Mouse (Mus musculus): ENCODE results near the gene Clca4b. TPM values are rescaled to one million over a fixed set of nuclear protein-coding genes. Genes with fewer than 3 reads are reported as not detected.
"Not testable (repeated sequence)": the region's sequence is repeated elsewhere in the genome, so short reads cannot be mapped to it uniquely, and the experiment has no call there.

Gene Clca4b
- polyA plus RNA-seq, 1 experiment from 2014 or later = not detected

DNA sequence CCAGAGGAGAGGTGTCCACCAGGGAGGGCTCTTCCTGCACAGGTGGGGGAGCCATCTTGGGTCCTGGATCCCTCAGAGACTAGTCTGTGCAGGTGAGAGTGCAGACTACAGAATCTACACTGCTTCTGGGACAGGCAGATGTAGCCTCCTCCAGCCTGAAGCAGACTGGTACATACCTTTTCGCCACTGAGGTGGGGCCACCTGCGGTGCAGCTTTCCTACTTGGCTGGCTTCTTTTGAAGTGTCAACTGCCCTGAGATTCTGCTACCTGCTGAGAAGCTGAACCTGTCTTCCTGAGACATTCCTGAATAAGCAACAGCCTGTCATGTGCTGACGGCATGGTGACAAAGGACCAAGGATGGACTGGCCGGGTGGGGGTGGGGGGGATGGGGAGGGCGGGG, 15.0 kb upstream of the Clca4b start:
- H3K4me1 ChIP-seq (ENCODE audit: control insufficient read depth, insufficient read depth, low read length); ATAC-seq; H3K9ac ChIP-seq (ENCODE audit: low read length); H3K27me3 ChIP-seq (replicated peaks; ENCODE audit: control insufficient read depth, insufficient read depth, low read length); H3K9me3 ChIP-seq (replicated peaks; ENCODE audit: control insufficient read depth, low read length); H3K27ac ChIP-seq (ENCODE audit: low read depth, low read length); H3K36me3 ChIP-seq (ENCODE audit: control insufficient read depth, insufficient read depth, low read length); DNase-seq (ENCODE audit: low spot score); H3K4me3 ChIP-seq (ENCODE audit: low read depth, low read length); H3K4me2 ChIP-seq (ENCODE audit: low read length): not testable (repeated sequence)
- WGBS = 8% methylated on average over 5 of the region's 5 CpGs

- not testable (repeated sequence) for H3K27ac ChIP-seq (ENCODE audit: low read depth, low read length); H3K9ac ChIP-seq (ENCODE audit: low read length); H3K4me3 ChIP-seq (ENCODE audit: low read depth, low read length); H3K4me1 ChIP-seq (ENCODE audit: control insufficient read depth, insufficient read depth, low read length); ATAC-seq; DNase-seq (ENCODE audit: low spot score); H3K27me3 ChIP-seq (replicated peaks; ENCODE audit: control insufficient read depth, insufficient read depth, low read length); H3K36me3 ChIP-seq (ENCODE audit: control insufficient read depth, insufficient read depth, low read length); H3K9me3 ChIP-seq (replicated peaks; ENCODE audit: control insufficient read depth, low read length); H3K4me2 ChIP-seq (ENCODE audit: low read length)
These were observed 1.3 kb upstream of the Clca4b start for GRCm38 (mm10) chr3:144933625-144934024.

- no peaks in the 10 kb centered on the region for H3K27me3 ChIP-seq (replicated peaks; ENCODE audit: control insufficient read depth, insufficient read depth, low read length)
- ATAC-seq (no peak), DNase-seq (ENCODE audit: low spot score) (no peak)
- H3K9ac ChIP-seq (ENCODE audit: low read length) = no peak overlapping the region
- H3K4me2 ChIP-seq (ENCODE audit: low read length) = no peak overlapping the region
- H3K27ac ChIP-seq (ENCODE audit: low read depth, low read length) = no peak overlapping the region
- WGBS = 100% methylated on average over 1 of the region's 1 CpGs
- H3K4me3 ChIP-seq (ENCODE audit: low read depth, low read length) = no peak overlapping the region
- no peaks in the 10 kb centered on the region for H3K4me1 ChIP-seq (ENCODE audit: control insufficient read depth, insufficient read depth, low read length)
- no peaks in the 10 kb centered on the region for H3K9me3 ChIP-seq (replicated peaks; ENCODE audit: control insufficient read depth, low read length)
- no peaks in the 10 kb centered on the region for H3K36me3 ChIP-seq (ENCODE audit: control insufficient read depth, insufficient read depth, low read length)
These were observed 722 bp upstream of the Clca4b start for GRCm38 (mm10) chr3:144933011-144933491.

GRCm38 (mm10) chr3:144914014-144914413, 18.3 kb downstream of the Clca4b start:
- H3K4me2 ChIP-seq (ENCODE audit: low read length) = no peak overlapping the region
- H3K9me3 ChIP-seq (replicated peaks; ENCODE audit: control insufficient read depth, low read length) = no peaks in the 10 kb centered on the region
- ATAC-seq = no peak
- H3K36me3 ChIP-seq (ENCODE audit: control insufficient read depth, insufficient read depth, low read length) = no peaks in the 10 kb centered on the region
- H3K4me1 ChIP-seq (ENCODE audit: control insufficient read depth, insufficient read depth, low read length) = no peaks in the 10 kb centered on the region
- DNase-seq (ENCODE audit: low spot score) = no peak
- no peaks in the 10 kb centered on the region for H3K27me3 ChIP-seq (replicated peaks; ENCODE audit: control insufficient read depth, insufficient read depth, low read length)
- no peak overlapping the region for H3K27ac ChIP-seq (ENCODE audit: low read depth, low read length)
- 98% methylated on average over 2 of the region's 2 CpGs for WGBS
- no peak overlapping the region for H3K4me3 ChIP-seq (ENCODE audit: low read depth, low read length)
- H3K9ac ChIP-seq (ENCODE audit: low read length) = no peak overlapping the region

- Histone ChIP-seq H3K9me3 (replicated peaks; ENCODE audit: control insufficient read depth, low read length) (no peaks in the 10 kb centered on the region), H3K27me3 (replicated peaks; ENCODE audit: control insufficient read depth, insufficient read depth, low read length) (no peaks in the 10 kb centered on the region), H3K4me2 (ENCODE audit: low read length) (no peak overlapping the region), H3K4me1 (ENCODE audit: control insufficient read depth, insufficient read depth, low read length) (no peaks in the 10 kb centered on the region), H3K27ac (ENCODE audit: low read depth, low read length) (no peak overlapping the region), H3K9ac (ENCODE audit: low read length) (no peak overlapping the region), H3K36me3 (ENCODE audit: control insufficient read depth, insufficient read depth, low read length) (no peaks in the 10 kb centered on the region), H3K4me3 (ENCODE audit: low read depth, low read length) (no peak overlapping the region)
- DNase-seq (ENCODE audit: low spot score) = no peak
- no peak for ATAC-seq
- WGBS = 90% methylated on average over 2 of the region's 2 CpGs
These were observed 35.2 kb downstream of the Clca4b start for GRCm38 (mm10) chr3:144897042-144897678.

GRCm38 (mm10) chr3:144890246-144890758, 42.0 kb downstream of the Clca4b start:
- DNase-seq (ENCODE audit: low spot score) (no peak), ATAC-seq (no peak)
- Histone ChIP-seq H3K4me2 (ENCODE audit: low read length) (no peak overlapping the region), H3K9me3 (replicated peaks; ENCODE audit: control insufficient read depth, low read length) (no peaks in the 10 kb centered on the region), H3K9ac (ENCODE audit: low read length) (no peak overlapping the region), H3K4me3 (ENCODE audit: low read depth, low read length) (no peak overlapping the region), H3K27me3 (replicated peaks; ENCODE audit: control insufficient read depth, insufficient read depth, low read length) (no peaks in the 10 kb centered on the region), H3K4me1 (ENCODE audit: control insufficient read depth, insufficient read depth, low read length) (no peaks in the 10 kb centered on the region), H3K27ac (ENCODE audit: low read depth, low read length) (no peak overlapping the region), H3K36me3 (ENCODE audit: control insufficient read depth, insufficient read depth, low read length) (no peaks in the 10 kb centered on the region)
- WGBS = 66% methylated on average over 2 of the region's 2 CpGs

DNA sequence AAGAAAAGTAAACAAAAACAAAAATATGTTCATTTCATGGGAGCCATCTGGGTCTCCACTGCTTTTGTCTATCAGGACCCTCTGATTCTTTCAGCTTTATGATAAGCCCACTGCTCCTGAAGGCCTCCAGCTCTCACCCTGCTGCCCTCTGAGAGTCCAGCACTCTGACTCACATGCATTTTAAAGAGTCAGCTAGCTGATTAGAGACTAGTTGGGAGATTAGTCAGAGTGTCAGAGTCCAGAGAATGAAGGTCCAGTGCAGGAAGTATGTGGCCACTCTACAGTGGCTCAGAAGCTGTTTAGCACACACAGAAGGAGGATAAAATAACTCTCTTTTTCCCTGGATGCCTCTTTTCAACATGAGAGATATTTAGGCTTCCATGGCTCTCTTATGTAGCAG, 45.4 kb downstream of the Clca4b start:
- no peak overlapping the region for H3K27ac ChIP-seq (ENCODE audit: low read depth, low read length)

DNA sequence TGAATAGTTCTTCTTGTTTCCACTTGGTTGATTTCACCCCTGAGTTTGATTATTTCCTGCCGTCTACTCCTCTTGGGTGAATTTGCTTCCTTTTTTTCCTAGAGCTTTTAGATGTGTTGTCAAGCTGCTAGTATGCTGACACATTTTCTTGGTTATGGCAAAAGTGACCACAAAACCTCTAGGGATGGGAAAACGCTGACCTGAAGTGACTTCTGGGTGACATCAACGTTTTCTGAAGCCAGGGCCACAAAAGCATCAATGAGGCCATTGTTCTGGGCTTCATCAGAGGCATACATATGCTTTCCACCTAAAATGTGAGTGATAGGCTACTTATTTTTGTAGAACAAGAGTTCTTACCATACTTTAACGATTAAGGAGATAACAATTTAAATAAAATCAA, 60.3 kb downstream of the Clca4b start:
- WGBS = 45% methylated on average over 4 of the region's 4 CpGs
- not testable (repeated sequence) for H3K4me2 ChIP-seq (ENCODE audit: low read length); H3K36me3 ChIP-seq (ENCODE audit: control insufficient read depth, insufficient read depth, low read length); H3K27ac ChIP-seq (ENCODE audit: low read depth, low read length); H3K27me3 ChIP-seq (replicated peaks; ENCODE audit: control insufficient read depth, insufficient read depth, low read length); DNase-seq (ENCODE audit: low spot score); H3K9ac ChIP-seq (ENCODE audit: low read length); ATAC-seq; H3K4me3 ChIP-seq (ENCODE audit: low read depth, low read length); H3K9me3 ChIP-seq (replicated peaks; ENCODE audit: control insufficient read depth, low read length); H3K4me1 ChIP-seq (ENCODE audit: control insufficient read depth, insufficient read depth, low read length)

More for the DNA sequence above, 45.4 kb downstream of the Clca4b start:
- no peak overlapping the region for H3K4me2 ChIP-seq (ENCODE audit: low read length)
- no peaks in the 10 kb centered on the region for H3K27me3 ChIP-seq (replicated peaks; ENCODE audit: control insufficient read depth, insufficient read depth, low read length)
- H3K4me3 ChIP-seq (ENCODE audit: low read depth, low read length) = no peak overlapping the region
- no peak for ATAC-seq
- no peak for DNase-seq (ENCODE audit: low spot score)
- H3K4me1 ChIP-seq (ENCODE audit: control insufficient read depth, insufficient read depth, low read length) = no peaks in the 10 kb centered on the region
- H3K36me3 ChIP-seq (ENCODE audit: control insufficient read depth, insufficient read depth, low read length) = no peaks in the 10 kb centered on the region
- H3K9me3 ChIP-seq (replicated peaks; ENCODE audit: control insufficient read depth, low read length) = no peaks in the 10 kb centered on the region
- H3K9ac ChIP-seq (ENCODE audit: low read length) = no peak overlapping the region
